Mouse (Mus musculus): ENCODE measurements around the gene Olfr283.

DNA sequence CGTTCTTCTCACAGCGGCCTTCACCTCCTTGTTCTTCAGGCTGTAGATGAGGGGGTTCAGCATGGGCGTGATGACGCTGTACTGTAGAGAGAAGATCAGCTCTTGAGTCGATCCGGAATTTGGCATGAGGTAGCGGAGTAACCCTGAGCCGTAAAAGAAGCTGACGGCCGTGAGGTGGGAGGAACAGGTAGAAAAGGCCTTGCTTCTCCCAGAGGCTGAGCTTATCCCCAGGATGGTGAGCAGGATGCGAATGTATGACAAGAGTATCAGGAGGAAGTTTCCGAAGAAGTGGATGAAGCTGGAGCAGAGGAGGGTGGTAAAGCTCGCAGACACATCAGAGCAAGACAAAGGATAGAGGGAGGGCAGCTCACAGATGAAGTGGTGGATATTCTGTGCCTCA, 2.5 kb downstream of the Olfr283 start:
- TF ChIP-seq CTCF (IDR thresholded peaks at IDR 0.05; ENCODE audit: low read depth) = no peak
- no peak for TF ChIP-seq EP300 (optimal IDR thresholded peaks at IDR 0.05)

All from stomach, postnatal 0 days (tissue).